Mouse (Mus musculus): ENCODE results near the gene Wapl.
A peak's percentile ranks its signal among the peaks of the same experiment; 100 is the strongest.

Gene Wapl

DNA sequence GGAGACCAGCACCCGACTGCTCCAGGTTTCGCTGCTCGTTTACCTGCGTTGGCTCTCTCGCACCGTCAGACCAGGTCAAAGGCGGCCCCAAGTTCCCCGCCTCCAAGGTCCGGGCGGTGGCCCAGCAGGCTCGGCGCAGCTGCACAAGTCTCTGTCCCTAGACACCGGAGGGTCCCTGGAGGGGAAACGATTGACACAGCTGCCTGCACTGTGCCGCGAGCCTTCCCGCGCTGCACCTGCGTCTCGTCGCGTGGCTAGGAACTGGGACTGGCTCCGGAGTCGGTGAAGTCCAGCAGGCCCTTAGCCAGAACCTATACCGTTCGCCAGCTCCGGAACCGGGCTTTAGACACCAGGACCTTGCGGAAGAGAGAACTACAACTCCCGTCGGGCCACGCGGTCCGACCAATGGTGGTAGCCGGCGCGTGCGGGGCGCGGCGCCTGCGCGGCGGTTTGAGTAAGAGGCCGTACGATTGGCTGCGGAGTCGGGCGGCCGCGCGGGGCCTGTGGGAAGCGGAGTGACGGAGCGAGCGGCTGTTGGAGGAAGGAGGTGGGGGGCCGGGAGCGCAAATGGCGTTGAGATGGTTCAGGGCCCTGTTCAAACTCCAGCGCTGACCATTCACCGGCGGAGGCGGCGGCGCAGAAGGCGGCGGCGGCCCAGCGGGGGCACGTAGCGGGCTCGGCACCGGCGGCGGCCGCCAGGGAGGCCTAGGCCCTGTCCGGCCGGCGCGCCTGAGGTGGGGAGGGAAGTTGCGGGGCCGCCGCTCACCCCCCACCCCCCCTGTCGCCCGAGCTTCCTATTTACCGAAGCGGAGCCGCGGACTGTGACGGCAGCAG, at the start of gene Wapl:
TSS of gene Wapl (plus strand) at position 534 of the 834 bp plus-strand sequence.
- DNase-seq (ENCODE audit: low spot score in 2 of 2): peak; percentile 96 to 97

DNA sequence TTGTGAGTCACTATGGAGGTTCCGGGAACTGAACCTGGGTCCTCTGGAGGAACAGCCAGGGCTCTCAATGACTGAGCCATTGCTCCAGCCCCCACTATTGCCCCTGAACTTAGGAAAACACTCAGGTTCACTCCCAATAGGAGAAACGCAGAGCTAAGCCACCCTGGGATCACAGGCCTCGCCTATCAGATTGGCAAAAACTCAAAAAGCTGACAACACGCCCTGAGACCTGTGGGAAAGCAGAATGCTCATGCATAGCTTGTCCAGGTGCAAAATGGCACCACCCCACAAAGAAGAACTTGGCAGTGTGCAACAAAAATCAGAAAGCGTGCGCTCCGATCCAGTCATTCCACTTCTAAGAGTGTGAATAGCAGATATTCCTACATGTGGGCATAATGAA, 46.9 kb upstream of the Wapl start:
- no peak for DNase-seq (ENCODE audit: low spot score in 2 of 2)

GRCm38 (mm10) chr14:34632722-34633448, 40.8 kb upstream of the Wapl start:
- DNase-seq (ENCODE audit: low spot score in 2 of 2): no peak

- DNase-seq (ENCODE audit: low spot score in 2 of 2): no peak
These were observed 38.5 kb upstream of the Wapl start for GRCm38 (mm10) chr14:34635192-34635591.

GRCm38 (mm10) chr14:34635721-34636120, 38.0 kb upstream of the Wapl start:
- DNase-seq (ENCODE audit: low spot score in 2 of 2): no peak

- no peak for DNase-seq (ENCODE audit: low spot score in 2 of 2)
These were observed 29.6 kb upstream of the Wapl start for GRCm38 (mm10) chr14:34644140-34644539.

DNA sequence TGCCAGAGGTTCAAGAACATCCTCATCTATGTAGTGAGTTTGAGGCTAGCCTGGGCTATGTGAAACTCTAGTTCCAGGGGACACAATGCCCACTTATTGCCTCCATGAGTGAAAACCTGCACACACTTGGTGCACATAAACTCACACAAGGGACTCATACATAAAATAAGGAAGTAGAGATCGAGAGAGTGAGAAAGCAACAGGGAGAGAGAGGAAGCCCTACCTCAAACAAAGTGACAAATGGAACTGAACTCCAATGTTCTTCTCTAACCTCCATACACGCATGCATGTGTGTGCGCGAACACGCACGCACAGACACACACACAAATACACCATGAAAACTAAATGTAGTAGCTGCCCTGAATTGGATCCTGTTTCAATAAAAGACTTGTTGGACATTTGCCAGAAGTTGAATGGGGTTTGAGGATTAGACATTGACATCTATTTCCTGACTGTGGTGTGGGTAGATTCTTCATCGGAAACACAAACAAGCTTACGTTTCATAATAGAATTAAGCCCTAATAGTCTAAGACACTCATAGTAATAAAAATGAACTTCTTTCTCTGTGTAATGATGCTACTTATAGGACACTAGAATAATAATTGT, 25.8 kb upstream of the Wapl start:
- DNase-seq (ENCODE audit: low spot score in 2 of 2): no peak

- no peak for DNase-seq (ENCODE audit: low spot score in 2 of 2)
These were observed 16.6 kb upstream of the Wapl start for GRCm38 (mm10) chr14:34657131-34657530.

DNA sequence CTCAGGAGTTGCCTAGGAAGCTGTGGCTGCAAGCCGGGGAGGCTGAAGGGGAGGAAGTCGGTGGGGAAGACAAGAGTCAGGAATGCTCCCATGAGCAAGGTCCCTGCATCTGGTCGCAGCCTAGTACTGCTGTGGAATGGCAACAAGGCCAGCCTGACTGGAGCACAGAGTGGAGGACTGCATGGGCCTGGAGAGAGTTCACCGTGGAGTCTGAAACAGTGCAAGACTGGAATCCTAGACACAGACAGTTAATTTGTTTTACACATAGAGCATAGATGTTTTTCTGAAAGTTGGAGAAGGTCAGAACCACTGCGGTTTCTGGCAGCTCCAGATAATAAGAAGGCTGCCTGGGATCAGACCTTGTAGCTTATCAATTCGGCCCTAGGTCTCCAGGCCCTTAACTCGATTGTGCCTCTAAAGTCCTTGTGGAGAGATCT, 13.4 kb upstream of the Wapl start:
- DNase-seq (ENCODE audit: low spot score in 2 of 2): no peak

DNA sequence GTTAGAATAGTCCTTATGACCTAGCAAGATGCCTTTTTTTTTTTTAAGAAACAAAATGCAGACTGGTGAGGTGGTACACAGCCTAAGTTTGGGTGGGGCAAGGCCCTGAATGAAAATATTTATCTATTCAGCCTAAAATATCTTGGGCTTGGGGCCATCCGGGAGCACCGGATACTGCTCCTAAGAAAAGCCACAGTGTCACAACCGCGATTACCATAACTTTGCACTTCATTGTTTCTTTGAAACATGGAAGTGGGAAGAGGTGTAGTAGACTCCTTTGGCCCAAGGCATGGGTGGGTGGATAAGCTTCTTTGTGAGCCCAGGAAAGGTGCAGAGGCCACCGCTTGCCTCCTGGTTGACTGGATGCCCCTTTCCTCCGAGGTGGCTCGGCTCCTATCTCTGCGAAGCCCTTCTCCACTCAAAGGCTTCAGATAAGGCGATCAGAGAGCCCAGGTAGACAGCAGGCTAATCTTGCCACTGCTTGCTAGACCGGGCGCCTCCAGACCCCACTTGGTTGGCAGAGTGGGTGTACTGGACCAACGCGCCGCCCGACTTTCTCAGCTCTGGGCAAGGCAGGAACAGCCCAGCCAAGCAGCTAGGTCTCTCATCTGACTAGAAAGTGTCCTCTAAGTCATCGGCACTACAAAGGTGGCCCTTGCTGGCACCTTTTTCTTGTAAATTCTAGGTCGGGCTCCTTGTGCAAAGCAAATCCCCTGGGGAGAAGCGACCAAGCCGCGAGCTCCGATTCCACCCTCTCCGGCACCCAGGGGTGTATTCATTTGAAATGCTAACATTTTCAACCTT, 12.7 kb upstream of the Wapl start:
- no peak for DNase-seq (ENCODE audit: low spot score in 2 of 2)

- peak; percentile 55 to 58 for DNase-seq (ENCODE audit: low spot score in 2 of 2)
These were observed 11.9 kb upstream of the Wapl start for GRCm38 (mm10) chr14:34661621-34662477.

DNA sequence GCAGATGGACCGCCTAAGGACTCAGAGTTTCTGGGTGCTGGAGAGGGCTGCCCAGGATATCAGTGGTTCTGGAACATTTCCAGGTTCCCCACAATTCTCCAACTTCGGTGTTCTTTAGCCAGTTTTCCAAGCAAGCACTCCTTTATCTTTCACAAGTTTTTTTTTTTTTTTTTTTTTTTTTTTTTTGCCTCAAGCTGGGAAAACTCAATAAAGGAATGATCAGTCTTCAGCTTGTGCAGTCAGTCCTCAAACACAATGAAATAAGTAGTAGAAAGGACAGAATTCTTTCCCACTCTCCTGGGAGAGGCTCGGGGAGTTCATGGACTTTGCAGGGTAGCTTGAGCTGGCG, 11.3 kb upstream of the Wapl start:
- no peak for DNase-seq (ENCODE audit: low spot score in 2 of 2)

DNA sequence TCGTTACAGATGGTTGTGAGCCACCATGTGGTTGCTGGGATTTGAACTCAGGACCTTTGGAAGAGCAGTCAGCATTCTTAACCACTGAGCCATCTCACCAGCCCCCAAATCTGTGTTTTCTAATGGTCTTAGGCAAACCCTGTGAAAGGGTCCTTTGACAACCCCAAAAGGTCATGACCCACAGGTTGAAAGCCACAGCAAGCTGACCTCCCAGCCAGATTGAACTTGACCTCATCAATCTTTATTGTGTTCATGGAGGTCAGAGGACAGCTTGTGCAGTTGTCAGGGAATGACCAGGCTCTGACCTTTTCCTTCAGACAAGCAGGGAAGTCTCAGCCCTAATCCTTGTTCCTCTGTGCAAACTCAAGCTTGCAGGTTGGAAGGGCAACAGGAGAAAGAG, 10.3 kb upstream of the Wapl start:
- DNase-seq (ENCODE audit: low spot score in 2 of 2): no peak

GRCm38 (mm10) chr14:34669082-34669481, 4.6 kb upstream of the Wapl start:
- no peak for DNase-seq (ENCODE audit: low spot score in 2 of 2)

DNA sequence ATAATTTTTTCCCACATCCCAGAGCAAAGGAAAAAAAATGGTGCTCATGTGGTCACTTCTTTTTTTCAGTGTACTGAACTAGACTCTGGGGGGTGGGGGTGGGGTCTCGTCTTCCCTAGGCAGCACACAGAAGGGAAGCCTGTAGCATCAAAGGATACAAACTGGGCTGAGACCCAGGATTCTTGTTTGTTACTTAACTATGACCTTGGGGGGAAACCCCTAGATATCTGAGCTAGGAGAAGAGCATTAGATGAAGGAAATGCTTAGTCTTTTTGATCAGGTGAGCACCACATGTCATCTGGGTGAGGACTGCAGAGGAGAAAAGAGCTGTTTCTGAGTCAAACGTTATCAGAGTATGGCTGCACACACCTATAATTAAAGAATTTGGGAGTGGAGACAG, 3.5 kb upstream of the Wapl start:
- DNase-seq (ENCODE audit: low spot score in 2 of 2): no peak

GRCm38 (mm10) chr14:34674229-34674791, 582 bp downstream of the Wapl start:
- DNase-seq (ENCODE audit: low spot score in 2 of 2): peak; percentile 41 to 50

DNA sequence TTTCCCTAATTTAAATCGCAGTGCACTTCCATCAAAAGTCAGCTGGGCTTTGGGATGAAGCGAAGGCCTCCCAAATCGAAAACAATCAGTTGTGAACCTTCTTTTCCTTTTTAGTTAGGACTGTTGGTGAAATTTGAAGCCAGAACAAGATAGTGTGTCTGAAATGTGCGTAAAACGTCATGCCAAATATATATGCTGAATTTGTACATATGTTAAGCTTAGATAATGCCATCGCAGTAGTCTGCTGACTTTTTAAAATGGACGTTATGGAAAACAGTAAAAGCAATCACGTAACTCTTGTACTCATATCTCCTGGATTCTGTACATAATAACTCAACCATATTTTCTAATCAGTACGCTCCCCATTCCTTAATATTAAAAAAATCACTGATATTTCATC, 1.2 kb downstream of the Wapl start:
- no peak for DNase-seq (ENCODE audit: low spot score in 2 of 2)

- no peak for DNase-seq (ENCODE audit: low spot score in 2 of 2)
These were observed 1.7 kb downstream of the Wapl start for GRCm38 (mm10) chr14:34675347-34675865.

- no peak for DNase-seq (ENCODE audit: low spot score in 2 of 2)
These were observed 7.1 kb downstream of the Wapl start for GRCm38 (mm10) chr14:34680815-34681214.

DNA sequence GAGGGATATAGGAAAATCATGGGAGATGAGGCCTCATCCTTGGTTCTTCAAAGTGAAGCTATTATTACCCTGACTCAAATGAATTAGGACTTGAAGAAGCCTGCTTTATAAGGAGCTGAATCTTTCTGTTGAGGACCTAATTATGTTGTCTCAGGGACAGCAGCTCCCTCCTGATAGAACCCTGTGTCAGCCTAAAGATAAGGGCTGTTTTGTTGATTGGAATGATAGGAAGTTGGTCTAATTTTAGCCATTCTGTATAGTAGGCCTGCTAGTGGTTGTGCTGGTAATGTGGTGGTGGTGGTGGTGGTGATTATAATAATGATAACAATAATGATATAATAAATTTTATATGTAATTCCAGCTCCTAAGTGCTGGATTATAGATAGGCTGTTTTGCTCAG, 11.3 kb downstream of the Wapl start:
- DNase-seq (ENCODE audit: low spot score in 2 of 2): no peak

Measured in urinary bladder, postnatal 36 days (tissue).